Mouse (Mus musculus): ENCODE measurements around the gene Atp23.
"Not testable (repeated sequence)": the region's sequence is repeated elsewhere in the genome, so short reads cannot be mapped to it uniquely, and the experiment has no call there.

Gene Atp23

DNA sequence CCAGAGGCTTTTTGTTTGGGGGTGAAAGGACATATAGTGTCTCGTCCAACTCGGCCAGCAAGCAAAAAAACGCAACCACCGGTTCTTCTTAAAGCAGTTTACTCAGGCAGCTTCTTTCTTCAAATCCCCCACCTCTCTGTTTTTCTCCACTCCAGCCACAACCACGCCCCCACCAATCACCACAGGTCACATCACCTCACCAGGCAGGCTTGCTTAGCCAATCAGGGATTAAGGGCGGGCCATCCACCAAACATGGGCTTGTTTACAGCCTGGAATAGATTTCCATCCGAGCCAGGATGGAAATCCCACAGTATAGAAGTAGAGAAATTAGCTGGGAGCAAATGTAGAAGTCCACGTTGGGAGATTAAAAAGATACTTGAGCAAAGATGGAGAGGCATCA, 74.9 kb downstream of the Atp23 start:
- DNase-seq (ENCODE audit: low read depth, low spot score): not testable (repeated sequence)

DNA sequence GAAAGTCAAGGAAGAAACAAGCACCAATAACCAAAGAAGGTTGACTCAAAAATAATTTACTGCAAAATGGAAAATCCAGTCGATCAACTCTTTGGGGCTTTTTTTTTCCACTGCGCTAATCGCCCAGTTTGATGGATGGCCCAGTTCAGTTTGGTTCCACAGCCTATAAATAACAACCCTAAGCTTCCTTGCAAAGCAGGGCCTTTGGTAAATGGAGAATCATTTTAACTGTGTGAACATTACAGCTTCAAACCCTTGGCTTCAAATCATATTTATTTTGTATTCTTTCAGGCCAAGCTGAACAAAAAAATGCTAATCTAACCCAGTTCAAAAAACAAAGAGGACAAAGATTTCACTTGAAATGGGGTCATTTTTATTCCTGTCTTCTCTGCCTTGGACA, 78.7 kb downstream of the Atp23 start:
- no peak for DNase-seq (ENCODE audit: low read depth, low spot score)

Measured in CD4-positive helper T cell, adult 2 months (primary cell).